Mouse (Mus musculus) heart, embryonic 14.5 days (tissue): ENCODE results near the gene Tirap. TPM values are rescaled to one million over a fixed set of nuclear protein-coding genes. Genes with fewer than 3 reads are reported as not detected.
A peak's percentile ranks its signal among the peaks of the same experiment; 100 is the strongest.

ENCODE experiments used
- ATAC-seq: fragments of 200-750 bp; cut with Nextera tagmentation; 2 replicates; pipeline ENCODE4 v1.8.0; 2017; ENCODE audit warnings: low read depth, moderate TSS enrichment; ENCODE audit not compliant: insufficient number of reproducible peaks, insufficient read depth, low FRiP score
- H3K27ac ChIP-seq, 2 experiments: fragments of 200-500 bp in 1 of 2; fragments of 300-500 bp in 1 of 2; sonication (generic) in 1 of 2; replicated peaks in 1 of 2; 2 replicates each; pipeline ENCODE4 v1.5.1; 2012 to 2014; ENCODE audit warnings: low read depth in 2 of 2, low read length in 2 of 2, control low read depth in 1 of 2, mild to moderate bottlenecking in 1 of 2, mixed read lengths in 1 of 2; ENCODE audit not compliant: control insufficient read depth in 1 of 2, insufficient read depth in 1 of 2
- H3K27me3 ChIP-seq: fragments of 300-500 bp; sonication (generic); 2 replicates; pipeline ENCODE4 v1.6.1; 2014; ENCODE audit warnings: mild to moderate bottlenecking, low read length, control low read depth; ENCODE audit not compliant: control insufficient read depth, insufficient read depth
- H3K36me3 ChIP-seq: fragments of 300-500 bp; sonication (generic); 2 replicates; pipeline ENCODE4 v1.6.1; 2014; ENCODE audit warnings: mild to moderate bottlenecking, control low read depth, low read length, mixed read lengths; ENCODE audit not compliant: control insufficient read depth, insufficient read depth
- H3K4me1 ChIP-seq, 2 experiments: fragments of 200-500 bp in 1 of 2; fragments of 300-500 bp in 1 of 2; sonication (generic) in 1 of 2; 2 replicates each; pipeline ENCODE4 v1.6.1; 2012 to 2014; ENCODE audit warnings: low read length in 2 of 2, control low read depth in 1 of 2, mixed read lengths in 1 of 2; ENCODE audit not compliant: control insufficient read depth in 2 of 2, insufficient read depth in 2 of 2
- H3K4me2 ChIP-seq: fragments of 300-500 bp; sonication (generic); 2 replicates; pipeline ENCODE4 v1.6.1; 2014; ENCODE audit warnings: mild to moderate bottlenecking, low read length
- H3K4me3 ChIP-seq, 2 experiments: fragments of 200-500 bp in 1 of 2; fragments of 300-500 bp in 1 of 2; sonication (generic) in 1 of 2; 2 replicates each; pipeline ENCODE4 v1.5.1; 2012 to 2014; ENCODE audit warnings: low read length in 2 of 2, mild to moderate bottlenecking in 2 of 2, control low read depth in 1 of 2, low read depth in 1 of 2, moderate library complexity in 1 of 2; ENCODE audit not compliant: control insufficient read depth in 1 of 2, insufficient read depth in 1 of 2
- H3K9ac ChIP-seq: fragments of 300-500 bp; sonication (generic); 2 replicates; pipeline ENCODE4 v1.6.1; 2014; ENCODE audit warnings: mild to moderate bottlenecking, low read length
- H3K9me3 ChIP-seq: fragments of 300-500 bp; sonication (generic); 2 replicates; pipeline ENCODE4 v1.6.1; 2016; ENCODE audit warnings: low read length, control low read depth; ENCODE audit not compliant: control insufficient read depth
- WGBS: fragments of 180-500 bp; shearing (Covaris S2); extraction: QIAGEN DNeasy Blood & Tissue Kit; methylation state at CpG from one replicate; pipeline ENCODE4 v1.1.7; 2014; 5-methylcytosine and 5-hydroxymethylcytosine counted together
- polyA plus RNA-seq: library from polyadenylated mRNA; unstranded; fragments of >200 nt; fragmentation: Nextera tagmentation; extraction: Ambion mirVana; gene quantifications from 2 replicates; pipeline ENCODE4 v1.2.1, GENCODE M21; 2014

The Tirap gene
- polyA plus RNA-seq, 1 experiment from 2014 or later: 7.8 TPM

GRCm38 (mm10) chr9:35187351-35187903 is 12.7 kb downstream of the Tirap start:
- Histone ChIP-seq H3K4me1 (peaks cover 0 to 2% of the 10 kb centered on the region in 2 experiments; a peak in 1 of 4 replicates), H3K27me3 (no peaks in the 10 kb centered on the region), H3K27ac (no peak overlapping the region), H3K4me2 (no peak overlapping the region), H3K9me3 (no peaks in the 10 kb centered on the region), H3K36me3 (peaks cover 45% of the 10 kb centered on the region), H3K9ac (no peak overlapping the region), H3K4me3 (no peak overlapping the region)
- 80% methylated on average over 10 of the region's 10 CpGs for WGBS
- no peak for ATAC-seq

GRCm38 (mm10) chr9:35186430-35186829 is 13.7 kb downstream of the Tirap start:
- H3K4me1 ChIP-seq: peaks cover 0 to 2% of the 10 kb centered on the region in 2 experiments; a peak in 1 of 4 replicates
- H3K9me3 ChIP-seq: no peaks in the 10 kb centered on the region
- no peak overlapping the region for H3K9ac ChIP-seq
- no peak overlapping the region for H3K4me2 ChIP-seq
- no peak overlapping the region for H3K27ac ChIP-seq
- peaks cover 45% of the 10 kb centered on the region for H3K36me3 ChIP-seq
- no peaks in the 10 kb centered on the region for H3K27me3 ChIP-seq
- H3K4me3 ChIP-seq: no peak overlapping the region
- WGBS: 83% methylated on average over 3 of the region's 4 CpGs
- no peak for ATAC-seq

GRCm38 (mm10) chr9:35183359-35183758 is 16.7 kb downstream of the Tirap start:
- peaks cover 14% of the 10 kb centered on the region for H3K36me3 ChIP-seq
- no peak overlapping the region for H3K4me3 ChIP-seq
- no peak overlapping the region for H3K27ac ChIP-seq
- no peaks in the 10 kb centered on the region for H3K27me3 ChIP-seq
- no peak overlapping the region for H3K4me2 ChIP-seq
- H3K9me3 ChIP-seq: no peaks in the 10 kb centered on the region
- 66% methylated on average over 5 of the region's 5 CpGs for WGBS
- no peaks in the 10 kb centered on the region for H3K4me1 ChIP-seq
- H3K9ac ChIP-seq: no peak overlapping the region
- no peak for ATAC-seq

- no peak overlapping the region for H3K9ac ChIP-seq
- H3K27me3 ChIP-seq: no peaks in the 10 kb centered on the region
- H3K4me2 ChIP-seq: no peak overlapping the region
- no peak overlapping the region for H3K4me3 ChIP-seq
- ATAC-seq: no peak
- WGBS: 49% methylated on average over 2 of the region's 2 CpGs
- no peaks in the 10 kb centered on the region for H3K9me3 ChIP-seq
- no peaks in the 10 kb centered on the region for H3K4me1 ChIP-seq
- peaks cover 12% of the 10 kb centered on the region; the same call in 1 of the 2 replicates for H3K36me3 ChIP-seq
- H3K27ac ChIP-seq: no peak overlapping the region
Measured at GRCm38 (mm10) chr9:35182832-35183231, 17.3 kb downstream of the Tirap start.

GRCm38 (mm10) chr9:35176124-35176659 is 23.9 kb downstream of the Tirap start:
- peak overlapping the region; percentile 64 to 80 for H3K4me3 ChIP-seq
- H3K9ac ChIP-seq: peak overlapping the region; percentile 79; the same call in 1 of the 2 replicates
- peaks cover 0 to 7% of the 10 kb centered on the region in 2 experiments; a peak in 3 of 4 replicates for H3K4me1 ChIP-seq
- no peak overlapping the region for H3K27ac ChIP-seq
- no peaks in the 10 kb centered on the region for H3K36me3 ChIP-seq
- peak overlapping the region; percentile 92 for H3K4me2 ChIP-seq
- H3K9me3 ChIP-seq: no peaks in the 10 kb centered on the region
- H3K27me3 ChIP-seq: no peaks in the 10 kb centered on the region
- no peak for ATAC-seq
- 42% methylated on average over 14 of the region's 14 CpGs for WGBS

GRCm38 (mm10) chr9:35175251-35176123 is 24.6 kb downstream of the Tirap start, which contains the start of gene Dcps:
Gene Dcps, minus strand, starts transcription at chr9:35176061.
- Histone ChIP-seq H3K4me1 (peaks cover 0 to 7% of the 10 kb centered on the region in 2 experiments; a peak in 3 of 4 replicates), H3K36me3 (peaks cover 6% of the 10 kb centered on the region), H3K9me3 (no peaks in the 10 kb centered on the region), H3K4me2 (peak within 1 kb of the TSS; percentile 92), H3K4me3 (peak within 1 kb of the TSS; percentile 64 to 80), H3K9ac (peak within 1 kb of the TSS; percentile 79), H3K27ac (peak within 1 kb of the TSS; percentile 85 to 91), H3K27me3 (no peaks in the 10 kb centered on the region)
- peak; percentile 93 for ATAC-seq
- WGBS: under 1% methylated on average over 38 of the region's 38 CpGs

- WGBS: 88% methylated on average over 1 of the region's 1 CpGs
- H3K9me3 ChIP-seq: no peaks in the 10 kb centered on the region
- no peak overlapping the region for H3K27ac ChIP-seq
- no peak overlapping the region for H3K4me2 ChIP-seq
- peaks cover 0 to 7% of the 10 kb centered on the region in 2 experiments; a peak in 3 of 4 replicates for H3K4me1 ChIP-seq
- H3K9ac ChIP-seq: no peak overlapping the region
- no peaks in the 10 kb centered on the region for H3K27me3 ChIP-seq
- H3K4me3 ChIP-seq: no peak overlapping the region
- ATAC-seq: no peak
- H3K36me3 ChIP-seq: peaks cover 20% of the 10 kb centered on the region
Measured at GRCm38 (mm10) chr9:35173331-35173730, 26.8 kb downstream of the Tirap start.
